ENCODE assay signal across 1 mouse cellular context in genomic region chr19:28990590-28991221, GRCm38 (mm10).
TF ChIP-seq lines count a peak whose summit lies in the region.

No protein-coding gene starts in this region.

TF ChIP-seq in MEL, 35 proteins besides CTCF, POLR2A, EP300 and RAD21 (continued from another document):
- no peak for TF ChIP-seq ETS1 (IDR thresholded peaks at IDR 0.05; ENCODE audit: low read depth, low read length)
- TF ChIP-seq ZC3H11A (IDR thresholded peaks at IDR 0.05; ENCODE audit: low read depth, low read length): no peak
- TF ChIP-seq JUND (IDR thresholded peaks at IDR 0.05; ENCODE audit: low read depth, low read length): no peak
- no peak for TF ChIP-seq MYB (IDR thresholded peaks at IDR 0.05; ENCODE audit: low read depth, low read length)
- no peak for TF ChIP-seq TCF12 (IDR thresholded peaks at IDR 0.05; ENCODE audit: low read depth, low read length)
- TF ChIP-seq BHLHE40 (IDR thresholded peaks at IDR 0.05; ENCODE audit: borderline replicate concordance, low read depth, low read length): peak; percentile 77
- no peak for TF ChIP-seq GATA1 (IDR thresholded peaks at IDR 0.05; ENCODE audit: low read depth, low read length)
- TF ChIP-seq CHD2 (IDR thresholded peaks at IDR 0.05; ENCODE audit: low read length): no peak
